Mouse (Mus musculus): ENCODE results near the gene Tnfrsf13b. TPM values are rescaled to one million over a fixed set of nuclear protein-coding genes. Genes with fewer than 3 reads are reported as not detected.
"Not testable (repeated sequence)": the region's sequence is repeated elsewhere in the genome, so short reads cannot be mapped to it uniquely, and the experiment has no call there.

Tnfrsf13b gene
- polyA plus RNA-seq, 1 experiment from 2014 or later: 0.76 TPM

DNA sequence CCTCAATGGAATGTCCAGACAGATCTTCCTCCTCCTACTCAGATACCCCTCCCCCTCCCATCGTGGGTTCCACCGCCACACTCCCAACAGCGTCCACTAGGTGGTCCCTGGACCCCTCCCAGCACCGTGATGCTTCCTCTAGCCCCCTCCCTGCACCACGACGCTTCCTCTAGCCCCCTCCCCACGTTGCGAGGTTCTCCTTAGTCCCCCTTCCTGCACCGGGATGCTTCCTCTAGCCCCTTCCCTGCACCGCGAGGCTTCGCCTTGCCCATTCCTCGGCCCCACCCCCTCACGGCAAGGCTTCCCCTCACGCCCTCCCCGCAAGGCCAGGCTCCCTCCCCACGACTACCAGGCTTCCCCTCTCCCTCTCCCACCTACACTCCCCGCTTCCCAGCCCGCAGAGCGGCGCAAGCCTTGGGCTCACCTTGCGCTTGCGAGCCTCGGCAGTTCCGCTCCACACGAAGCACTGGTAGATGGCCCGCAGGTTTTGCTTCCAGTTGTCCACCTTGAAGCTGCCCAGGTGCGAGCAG lies 47.8 kb downstream of the Tnfrsf13b start:
- Histone ChIP-seq H3K4me3 (replicated peaks) (peak overlapping the region; percentile 82), H3K27ac (peak overlapping the region; percentile 97), H3K4me1 (replicated peaks) (peaks cover 24% of the 10 kb centered on the region), H3K4me2 (peak overlapping the region; percentile 65), H3K27me3 (no peaks in the 10 kb centered on the region), H3K9ac (replicated peaks) (peak overlapping the region; percentile 94), H3K36me3 (peaks cover 11% of the 10 kb centered on the region; the same call in 1 of the 2 replicates), H3K9me3 (no peaks in the 10 kb centered on the region)
- under 1% methylated on average over 28 of the region's 28 CpGs for WGBS
- ATAC-seq (ENCODE audit: insufficient number of reproducible peaks, insufficient read depth, low FRiP score, low TSS enrichment, low read depth): peak; percentile 27

GRCm38 (mm10) chr11:61174821-61175658 lies 48.5 kb downstream of the Tnfrsf13b start, which contains the start of gene Usp22:
Gene Usp22 (minus strand): TSS chr11:61175055.
- peaks cover 27% of the 10 kb centered on the region for H3K4me1 ChIP-seq (replicated peaks)
- no peaks in the 10 kb centered on the region for H3K9me3 ChIP-seq
- peak within 1 kb of the TSS; percentile 82 for H3K4me3 ChIP-seq (replicated peaks)
- peak within 1 kb of the TSS; percentile 94 for H3K9ac ChIP-seq (replicated peaks)
- H3K36me3 ChIP-seq: peaks cover 11% of the 10 kb centered on the region; the same call in 1 of the 2 replicates
- WGBS: under 1% methylated on average over 69 of the region's 69 CpGs
- peak; percentile 98 for ATAC-seq (ENCODE audit: insufficient number of reproducible peaks, insufficient read depth, low FRiP score, low TSS enrichment, low read depth)
- H3K27ac ChIP-seq: peak within 1 kb of the TSS; percentile 97
- no peaks in the 10 kb centered on the region for H3K27me3 ChIP-seq
- H3K4me2 ChIP-seq: peak within 1 kb of the TSS; percentile 65

GRCm38 (mm10) chr11:61175778-61176177 lies 49.2 kb downstream of the Tnfrsf13b start:
- Histone ChIP-seq H3K9ac (replicated peaks) (no peak overlapping the region), H3K4me2 (0 out of 2 replicates have a peak overlapping the region, but pooled peaks have one; percentile 43), H3K9me3 (no peaks in the 10 kb centered on the region), H3K4me3 (replicated peaks) (no peak overlapping the region), H3K4me1 (replicated peaks) (peaks cover 29% of the 10 kb centered on the region), H3K36me3 (peaks cover 6% of the 10 kb centered on the region; the same call in 1 of the 2 replicates), H3K27me3 (no peaks in the 10 kb centered on the region), H3K27ac (peak overlapping the region; percentile 12; the same call in 1 of the 2 replicates)
- ATAC-seq (ENCODE audit: insufficient number of reproducible peaks, insufficient read depth, low FRiP score, low TSS enrichment, low read depth): no peak
- 74% methylated on average over 5 of the region's 5 CpGs for WGBS

DNA sequence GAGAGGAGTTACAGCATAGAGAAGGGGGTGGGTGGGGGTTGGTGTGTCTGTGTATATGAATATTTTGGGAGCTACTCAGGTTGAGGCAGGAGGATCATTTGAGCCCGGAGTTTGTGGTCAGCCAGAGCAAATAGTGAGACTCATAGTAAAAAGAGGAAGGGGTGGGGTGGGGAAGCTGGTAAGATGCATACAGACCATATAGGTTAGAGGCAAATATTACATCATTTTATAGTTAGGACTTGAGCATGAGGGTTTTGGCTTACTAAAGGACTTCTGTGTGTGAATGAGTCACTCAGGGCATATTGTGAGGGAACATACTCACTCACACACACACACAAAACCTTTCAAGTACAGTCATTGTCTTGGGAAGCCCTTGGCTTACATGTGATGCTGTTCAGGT lies 49.8 kb downstream of the Tnfrsf13b start:
- Histone ChIP-seq H3K4me1 (replicated peaks) (peaks cover 28% of the 10 kb centered on the region), H3K27ac (no peak overlapping the region; the same call in 1 of the 2 replicates), H3K4me2 (no peak overlapping the region), H3K9ac (replicated peaks) (no peak overlapping the region), H3K27me3 (no peaks in the 10 kb centered on the region), H3K36me3 (peaks cover 6% of the 10 kb centered on the region; the same call in 1 of the 2 replicates), H3K4me3 (replicated peaks) (no peak overlapping the region), H3K9me3 (no peaks in the 10 kb centered on the region)
- WGBS: 87% methylated on average over 1 of the region's 1 CpGs
- ATAC-seq (ENCODE audit: insufficient number of reproducible peaks, insufficient read depth, low FRiP score, low TSS enrichment, low read depth): no peak

GRCm38 (mm10) chr11:61180361-61180760 lies 53.8 kb downstream of the Tnfrsf13b start:
- Histone ChIP-seq H3K4me3 (replicated peaks) (no peak overlapping the region), H3K36me3 (no peaks in the 10 kb centered on the region), H3K27ac (peak overlapping the region; percentile 51), H3K9ac (replicated peaks) (no peak overlapping the region), H3K4me1 (replicated peaks) (peaks cover 9% of the 10 kb centered on the region; the same call in 1 of the 2 replicates), H3K9me3 (0 out of 2 replicates have a peak, but pooled peaks cover 2% of the 10 kb centered on the region), H3K27me3 (no peaks in the 10 kb centered on the region), H3K4me2 (no peak overlapping the region)
- WGBS: 63% methylated on average over 3 of the region's 3 CpGs
- no peak for ATAC-seq (ENCODE audit: insufficient number of reproducible peaks, insufficient read depth, low FRiP score, low TSS enrichment, low read depth)

DNA sequence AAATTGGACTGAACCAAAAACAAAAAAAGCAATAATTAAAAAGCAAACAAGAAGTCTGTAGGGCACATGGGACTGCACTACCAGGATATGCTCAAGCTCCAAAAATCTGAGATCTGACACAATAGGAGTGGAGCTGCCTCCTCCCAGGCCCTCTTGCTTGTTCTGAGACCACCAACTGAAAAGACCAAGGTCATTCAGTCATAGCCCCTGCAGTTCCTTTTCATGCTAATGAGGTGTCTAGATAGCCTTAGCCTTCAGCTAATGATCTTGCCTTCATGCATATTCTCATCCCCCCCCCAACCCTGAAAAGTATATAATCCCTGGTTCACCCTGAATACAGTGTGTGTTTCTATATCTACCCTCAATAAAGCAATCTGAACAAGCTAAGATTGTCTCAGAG lies 55.1 kb downstream of the Tnfrsf13b start:
- Histone ChIP-seq H3K4me2 (no peak overlapping the region), H3K27me3 (no peaks in the 10 kb centered on the region), H3K4me1 (replicated peaks) (peaks cover 6% of the 10 kb centered on the region; the same call in 1 of the 2 replicates), H3K9me3 (0 out of 2 replicates have a peak, but pooled peaks cover 2% of the 10 kb centered on the region), H3K27ac (no peak overlapping the region), H3K4me3 (replicated peaks) (no peak overlapping the region), H3K9ac (replicated peaks) (no peak overlapping the region), H3K36me3 (no peaks in the 10 kb centered on the region)
- no peak for ATAC-seq (ENCODE audit: insufficient number of reproducible peaks, insufficient read depth, low FRiP score, low TSS enrichment, low read depth)

DNA sequence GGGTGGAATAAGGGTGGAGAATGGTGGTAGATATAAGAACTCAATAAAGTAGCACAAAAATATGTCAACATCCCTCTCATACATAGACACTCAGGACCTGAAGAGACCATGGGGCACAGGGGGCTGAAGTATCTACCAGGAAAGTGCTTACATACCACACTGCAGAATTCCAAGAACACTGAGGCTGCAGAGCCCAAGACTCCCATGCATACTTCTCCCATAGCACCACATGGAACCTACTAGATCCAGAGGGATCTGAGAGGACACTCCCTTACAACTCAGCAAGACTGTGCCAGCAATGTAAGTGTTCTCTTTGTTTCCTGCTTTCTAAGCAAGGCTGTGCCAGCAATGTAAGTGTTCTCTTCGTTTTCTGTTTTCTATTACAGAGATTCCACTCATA lies 57.3 kb downstream of the Tnfrsf13b start:
- no peaks in the 10 kb centered on the region for H3K36me3 ChIP-seq
- no peaks in the 10 kb centered on the region for H3K27me3 ChIP-seq
- H3K4me3 ChIP-seq (replicated peaks): no peak overlapping the region
- H3K27ac ChIP-seq: no peak overlapping the region
- H3K9ac ChIP-seq (replicated peaks): no peak overlapping the region
- H3K4me2 ChIP-seq: no peak overlapping the region
- 74% methylated on average over 1 of the region's 1 CpGs for WGBS
- ATAC-seq (ENCODE audit: insufficient number of reproducible peaks, insufficient read depth, low FRiP score, low TSS enrichment, low read depth): no peak
- 0 out of 2 replicates have a peak, but pooled peaks cover 2% of the 10 kb centered on the region for H3K9me3 ChIP-seq
- peaks cover 6% of the 10 kb centered on the region; the same call in 1 of the 2 replicates for H3K4me1 ChIP-seq (replicated peaks)

DNA sequence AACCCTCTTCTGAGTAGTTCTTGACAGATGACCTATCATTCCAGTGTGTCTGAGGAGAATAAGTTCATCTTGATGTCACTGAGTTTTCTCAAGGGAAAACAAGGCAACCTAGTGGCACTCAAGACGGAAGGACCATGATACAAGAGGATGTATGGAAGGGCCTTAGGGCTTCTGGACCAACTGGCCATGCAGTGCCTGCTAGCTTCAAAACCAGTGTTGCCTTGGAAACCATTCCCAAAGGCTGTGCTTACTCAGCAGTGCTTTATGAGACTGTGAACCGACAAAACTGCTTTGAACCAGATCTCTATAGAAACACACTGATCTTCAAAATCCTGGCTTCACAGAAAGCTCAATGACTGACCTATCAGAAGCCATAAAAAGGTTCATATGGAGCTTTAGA lies 64.2 kb downstream of the Tnfrsf13b start:
- whole genome bisulfite sequencing: 81% methylated on average over 2 of the region's 2 CpGs
- peaks cover 14% of the 10 kb centered on the region for H3K27me3 ChIP-seq
- no peak overlapping the region for H3K9ac ChIP-seq (replicated peaks)
- H3K9me3 ChIP-seq: no peaks in the 10 kb centered on the region
- H3K27ac ChIP-seq: no peak overlapping the region
- no peaks in the 10 kb centered on the region for H3K4me1 ChIP-seq (replicated peaks)
- H3K36me3 ChIP-seq: no peaks in the 10 kb centered on the region
- no peak for ATAC-seq (ENCODE audit: insufficient number of reproducible peaks, insufficient read depth, low FRiP score, low TSS enrichment, low read depth)
- no peak overlapping the region for H3K4me3 ChIP-seq (replicated peaks)
- H3K4me2 ChIP-seq: no peak overlapping the region

DNA sequence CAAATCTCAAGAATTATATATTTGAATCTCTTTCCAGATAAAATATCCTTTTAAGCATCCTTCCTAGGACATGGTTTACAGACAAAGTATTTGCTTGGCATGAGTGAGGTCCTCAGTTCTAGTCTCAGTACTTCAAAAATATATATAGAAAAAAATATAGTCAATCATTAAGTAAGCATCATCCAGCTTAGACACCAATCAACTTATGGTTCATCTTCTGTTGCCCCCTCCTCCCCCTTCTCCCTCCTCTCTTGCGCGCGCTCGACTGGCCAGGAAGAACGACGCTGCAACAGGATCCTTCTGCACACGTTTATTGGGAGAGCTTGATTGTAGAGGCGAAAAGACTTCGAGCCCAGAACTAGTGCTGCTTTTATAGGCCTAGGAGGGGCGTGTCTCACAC lies 65.6 kb downstream of the Tnfrsf13b start:
- H3K36me3 ChIP-seq; H3K9ac ChIP-seq (replicated peaks); H3K27ac ChIP-seq; H3K4me1 ChIP-seq (replicated peaks); H3K4me3 ChIP-seq (replicated peaks); ATAC-seq (ENCODE audit: insufficient number of reproducible peaks, insufficient read depth, low FRiP score, low TSS enrichment, low read depth); H3K9me3 ChIP-seq; H3K4me2 ChIP-seq: not testable (repeated sequence)
- WGBS: 89% methylated on average over 8 of the region's 10 CpGs
- H3K27me3 ChIP-seq: peaks cover 14% of the 10 kb centered on the region

- ATAC-seq (ENCODE audit: insufficient number of reproducible peaks, insufficient read depth, low FRiP score, low TSS enrichment, low read depth): no peak
- Histone ChIP-seq H3K9ac (replicated peaks) (no peak overlapping the region), H3K27me3 (peaks cover 14% of the 10 kb centered on the region), H3K4me2 (no peak overlapping the region), H3K27ac (no peak overlapping the region), H3K36me3 (no peaks in the 10 kb centered on the region), H3K4me3 (replicated peaks) (no peak overlapping the region), H3K4me1 (replicated peaks) (no peaks in the 10 kb centered on the region), H3K9me3 (no peaks in the 10 kb centered on the region)
- 89% methylated on average over 2 of the region's 2 CpGs for WGBS
Measured at GRCm38 (mm10) chr11:61192779-61193178, 66.2 kb downstream of the Tnfrsf13b start.

DNA sequence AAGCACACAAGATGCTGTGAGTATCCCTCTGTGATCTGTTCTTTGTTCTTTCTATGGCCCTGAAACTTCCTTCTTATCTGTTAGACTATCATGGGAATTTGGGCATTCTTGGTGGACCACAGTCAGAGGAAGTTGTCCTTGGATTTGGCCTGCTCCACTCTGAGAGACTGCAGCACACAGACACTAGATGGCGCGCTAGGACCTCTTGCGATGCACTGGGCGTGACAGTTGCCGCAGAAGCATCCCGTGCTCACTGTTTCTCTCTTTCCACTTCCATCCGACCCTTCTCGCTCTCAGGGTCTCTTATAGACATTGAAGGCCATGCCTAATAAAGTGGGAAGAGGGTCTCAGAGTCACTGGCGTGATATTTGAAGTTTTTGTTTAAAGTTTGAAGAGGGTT lies 66.8 kb downstream of the Tnfrsf13b start:
- peaks cover 14% of the 10 kb centered on the region for H3K27me3 ChIP-seq
- H3K27ac ChIP-seq: no peak overlapping the region
- no peaks in the 10 kb centered on the region for H3K9me3 ChIP-seq
- H3K4me3 ChIP-seq (replicated peaks): no peak overlapping the region
- 8% methylated on average over 9 of the region's 9 CpGs for WGBS
- no peak overlapping the region for H3K9ac ChIP-seq (replicated peaks)
- no peak for ATAC-seq (ENCODE audit: insufficient number of reproducible peaks, insufficient read depth, low FRiP score, low TSS enrichment, low read depth)
- no peaks in the 10 kb centered on the region for H3K36me3 ChIP-seq
- no peak overlapping the region for H3K4me2 ChIP-seq
- H3K4me1 ChIP-seq (replicated peaks): no peaks in the 10 kb centered on the region
